ENCODE assay signal across 26 mouse cellular contexts in genomic region chr11:6661206-6661605, GRCm38 (mm10). TPM values are rescaled to one million over a fixed set of nuclear protein-coding genes. Genes with fewer than 3 reads are reported as not detected.
DNase-seq lines count a peak whose midpoint lies in the region; ATAC-seq and TF ChIP-seq lines count a peak whose summit lies in the region.
"Had no signal": no experiment of that assay in that cellular context is flagged by ENCODE, and none has a peak within 500 bp of the region (broad histone marks: within the 10 kb centered on the region; RNA-seq: fewer than 3 reads in every experiment).

No protein-coding gene starts in this region.

- no peak for DNase-seq in hindbrain, embryonic 10.5 days (ENCODE audit: low spot score)
- DNase-seq in kidney, adult 9 months = peak; percentile 46
- DNase-seq in kidney, adult 8-10 months = no peak
- no peak for DNase-seq in frontal cortex, adult 2 months (ENCODE audit: extremely low spot score in 1 of 2, low spot score in 1 of 2)
- DNase-seq: adrenal gland, postnatal 36 days; cerebellum, adult 11 months; cerebellum, postnatal 14 days; liver; lung, postnatal 36 days; right cerebral cortex, postnatal 14 days; thymus, postnatal 14 days had no signal

- H3K4me2 ChIP-seq in hindbrain, embryonic 13.5 days = no peak overlapping the region
- peak overlapping the region; percentile 26; the same call in 1 of the 2 replicates for H3K4me2 ChIP-seq in neural tube, embryonic 13.5 days
- H3K4me2 ChIP-seq: embryonic facial prominence, embryonic 13.5 days; forebrain, embryonic 13.5 days; liver, embryonic 15.5 days; lung, embryonic 15.5 days; midbrain, embryonic 15.5 days had no signal

- ATAC-seq in hindbrain, embryonic 13.5 days (ENCODE audit: low FRiP score) = no peak
- ATAC-seq in neural tube, embryonic 13.5 days (ENCODE audit: low read depth) = no peak
- ATAC-seq: CD4-positive, CD25-positive, alpha-beta regulatory T cell, adult 4 months; forebrain, embryonic 13.5 days; intestine, embryonic 16.5 days; midbrain, embryonic 15.5 days had no signal

- TF ChIP-seq CTCF in E14TG2a.4 (conservative IDR thresholded peaks at IDR 0.05; ENCODE audit: low read length) = no peak

- H3K4me3 ChIP-seq in hindbrain, embryonic 10.5 days = no peak overlapping the region
- H3K4me3 ChIP-seq in hindbrain, embryonic 13.5 days = no peak overlapping the region
- peak overlapping the region; percentile 73 for H3K4me3 ChIP-seq in E14TG2a.4 (replicated peaks; ENCODE audit: low read length)
- no peak overlapping the region for H3K4me3 ChIP-seq in neural tube, embryonic 13.5 days
- H3K4me3 ChIP-seq: embryonic facial prominence, embryonic 13.5 days; erythroblast, embryonic 14.5 days; forebrain, embryonic 13.5 days; heart, embryonic 10.5 days; layer of hippocampus, adult 2 months; limb, embryonic 10.5 days; liver, embryonic 15.5 days; lung, embryonic 15.5 days; midbrain, embryonic 15.5 days had no signal

- H3K27ac ChIP-seq in hindbrain, embryonic 10.5 days = peak overlapping the region; percentile 75
- H3K27ac ChIP-seq in hindbrain, embryonic 13.5 days = no peak overlapping the region
- H3K27ac ChIP-seq in neural tube, embryonic 13.5 days (replicated peaks) = no peak overlapping the region
- H3K27ac ChIP-seq: embryonic facial prominence, embryonic 13.5 days; forebrain, embryonic 13.5 days; heart, embryonic 10.5 days; layer of hippocampus, adult 2 months; limb, embryonic 10.5 days; liver, embryonic 15.5 days; lung, embryonic 15.5 days; midbrain, embryonic 15.5 days had no signal

- H3K27me3 ChIP-seq in hindbrain, embryonic 10.5 days (ENCODE audit: insufficient read depth, poor library complexity, severe bottlenecking) = peaks cover 26% of the 10 kb centered on the region
- peaks cover 18% of the 10 kb centered on the region for H3K27me3 ChIP-seq in hindbrain, embryonic 13.5 days
- peaks cover 15% of the 10 kb centered on the region for H3K27me3 ChIP-seq in E14TG2a.4 (ENCODE audit: insufficient read depth, low read length)
- H3K27me3 ChIP-seq in neural tube, embryonic 13.5 days = no peaks in the 10 kb centered on the region
- H3K27me3 ChIP-seq: forebrain, embryonic 13.5 days; lung, embryonic 15.5 days; midbrain, embryonic 15.5 days had no signal

- no peaks in the 10 kb centered on the region for H3K9me3 ChIP-seq in hindbrain, embryonic 10.5 days
- no peaks in the 10 kb centered on the region for H3K9me3 ChIP-seq in hindbrain, embryonic 13.5 days
- H3K9me3 ChIP-seq in E14TG2a.4 (ENCODE audit: low read length) = peaks cover 3% of the 10 kb centered on the region; the same call in 1 of the 2 replicates
- no peaks in the 10 kb centered on the region for H3K9me3 ChIP-seq in neural tube, embryonic 13.5 days
- H3K9me3 ChIP-seq: embryonic facial prominence, embryonic 13.5 days; forebrain, embryonic 13.5 days; heart, embryonic 10.5 days; limb, embryonic 10.5 days; liver, embryonic 15.5 days; lung, embryonic 15.5 days; midbrain, embryonic 15.5 days had no signal

- WGBS in hindbrain, embryonic 10.5 days = 59% methylated on average over 14 of the region's 14 CpGs
- 39% methylated on average over 14 of the region's 14 CpGs for WGBS in hindbrain, embryonic 13.5 days
- WGBS in neural tube, embryonic 13.5 days = 38% methylated on average over 14 of the region's 14 CpGs

- H3K9ac ChIP-seq in hindbrain, embryonic 13.5 days = no peak overlapping the region
- H3K9ac ChIP-seq in neural tube, embryonic 13.5 days = 0 out of 2 replicates have a peak overlapping the region, but pooled peaks have one; percentile 28
- H3K9ac ChIP-seq: embryonic facial prominence, embryonic 13.5 days; forebrain, embryonic 13.5 days; liver, embryonic 15.5 days; lung, embryonic 15.5 days; midbrain, embryonic 15.5 days had no signal

- H3K4me1 ChIP-seq in hindbrain, embryonic 10.5 days (replicated peaks) = peaks cover 47% of the 10 kb centered on the region
- H3K4me1 ChIP-seq in hindbrain, embryonic 13.5 days (replicated peaks) = peaks cover 27% of the 10 kb centered on the region
- H3K4me1 ChIP-seq in E14TG2a.4 (replicated peaks; ENCODE audit: low read depth, low read length) = peaks cover 41% of the 10 kb centered on the region
- H3K4me1 ChIP-seq in neural tube, embryonic 13.5 days (replicated peaks) = peaks cover 37% of the 10 kb centered on the region

- H3K36me3 ChIP-seq in hindbrain, embryonic 10.5 days = no peaks in the 10 kb centered on the region; the same call in 1 of the 2 replicates
- no peaks in the 10 kb centered on the region for H3K36me3 ChIP-seq in hindbrain, embryonic 13.5 days
- H3K36me3 ChIP-seq in E14TG2a.4 (ENCODE audit: insufficient read depth, low read length) = no peaks in the 10 kb centered on the region
- H3K36me3 ChIP-seq in neural tube, embryonic 13.5 days = no peaks in the 10 kb centered on the region
- H3K36me3 ChIP-seq: embryonic facial prominence, embryonic 13.5 days; heart, embryonic 10.5 days; limb, embryonic 10.5 days; liver, embryonic 15.5 days; lung, embryonic 15.5 days; midbrain, embryonic 15.5 days had no signal

RNA-seq across cellular contexts. Expression of gene Ramp3, which starts 2.9 kb away (rescaled TPM):
- polyA plus RNA-seq in hindbrain, embryonic 10.5 days (2016; fragmentation: Nextera tagmentation; extraction: Ambion mirVana) = 5.7 and 5.8 TPM in 2 replicates
- polyA plus RNA-seq in hindbrain, embryonic 13.5 days (2015; fragmentation: Nextera tagmentation; extraction: Ambion mirVana) = 22.1 and 24.6 TPM in 2 replicates
- 23.8 and 25.7 TPM in 2 replicates for polyA plus RNA-seq in neural tube, embryonic 13.5 days (2015; fragmentation: Nextera tagmentation; extraction: Ambion mirVana)
- 18.5 and 30.4 TPM in 2 replicates for polyA plus RNA-seq in frontal cortex, adult 2 months (2012; rRNA removed)
- polyA plus RNA-seq: erythroblast, embryonic 14.5 days had no signal

RNA-seq across cellular contexts. Expression of gene Wap, which starts 22.8 kb away (rescaled TPM):
- polyA plus RNA-seq in hindbrain, embryonic 10.5 days (2016; fragmentation: Nextera tagmentation; extraction: Ambion mirVana) = not detected in 2 replicates
- not detected in 2 replicates for polyA plus RNA-seq in hindbrain, embryonic 13.5 days (2015; fragmentation: Nextera tagmentation; extraction: Ambion mirVana)
- polyA plus RNA-seq in neural tube, embryonic 13.5 days (2015; fragmentation: Nextera tagmentation; extraction: Ambion mirVana) = not detected in 2 replicates
- not detected in 2 replicates for polyA plus RNA-seq in frontal cortex, adult 2 months (2012; rRNA removed)
- polyA plus RNA-seq: CD4-positive, CD25-positive, alpha-beta regulatory T cell, adult 4 months; embryonic facial prominence, embryonic 13.5 days; erythroblast, embryonic 14.5 days; forebrain, embryonic 13.5 days; heart, embryonic 10.5 days; heart, embryonic 16.5 days; intestine, embryonic 16.5 days; limb, embryonic 10.5 days; liver, embryonic 15.5 days; lung, embryonic 15.5 days; midbrain, embryonic 15.5 days had no signal

RNA-seq across cellular contexts. Expression of gene Tbrg4, which starts 35.3 kb away (rescaled TPM):
- polyA plus RNA-seq in hindbrain, embryonic 10.5 days (2016; fragmentation: Nextera tagmentation; extraction: Ambion mirVana) = 59.5 and 62.2 TPM in 2 replicates
- polyA plus RNA-seq in hindbrain, embryonic 13.5 days (2015; fragmentation: Nextera tagmentation; extraction: Ambion mirVana) = 29.2 and 34.0 TPM in 2 replicates
- polyA plus RNA-seq in neural tube, embryonic 13.5 days (2015; fragmentation: Nextera tagmentation; extraction: Ambion mirVana) = 29.9 and 31.7 TPM in 2 replicates
- polyA plus RNA-seq in frontal cortex, adult 2 months (2012; rRNA removed) = 59.8 and 64.9 TPM in 2 replicates

RNA-seq across cellular contexts. Expression of gene Nacad, which starts 55.4 kb away (rescaled TPM):
- 21.8 and 56.0 TPM in 2 replicates for polyA plus RNA-seq in hindbrain, embryonic 10.5 days (2016; fragmentation: Nextera tagmentation; extraction: Ambion mirVana)
- 87.6 and 90.0 TPM in 2 replicates for polyA plus RNA-seq in hindbrain, embryonic 13.5 days (2015; fragmentation: Nextera tagmentation; extraction: Ambion mirVana)
- polyA plus RNA-seq in neural tube, embryonic 13.5 days (2015; fragmentation: Nextera tagmentation; extraction: Ambion mirVana) = 103 and 110 TPM in 2 replicates
- polyA plus RNA-seq in frontal cortex, adult 2 months (2012; rRNA removed) = 52.2 and 64.5 TPM in 2 replicates
